Mouse (Mus musculus) myocyte (in vitro differentiated cells): ENCODE measurements around the gene Arhgef12. TPM values are rescaled to one million over a fixed set of nuclear protein-coding genes. Genes with fewer than 3 reads are reported as not detected.
"Not testable (repeated sequence)": the region's sequence is repeated elsewhere in the genome, so short reads cannot be mapped to it uniquely, and the experiment has no call there.

Experiments used
- H3K27me3 ChIP-seq: one replicate; pipeline ENCODE4 v1.6.1; 2011; ENCODE audit not compliant: control insufficient read depth, insufficient read depth, insufficient read length
- H3K36me3 ChIP-seq: one replicate; pipeline ENCODE4 v1.6.1; 2011; ENCODE audit not compliant: control insufficient read depth, insufficient read depth
- H3K4me2 ChIP-seq: one replicate; pipeline ENCODE4 v1.6.1; 2011; ENCODE audit warnings: low read depth, control low read depth
- H3K4me3 ChIP-seq: one replicate; pipeline ENCODE4 v1.5.1; 2011; ENCODE audit warnings: mild to moderate bottlenecking, control low read depth, moderate library complexity
- H3K79me2 ChIP-seq: one replicate; pipeline ENCODE4 v1.6.1; 2011; ENCODE audit not compliant: control insufficient read depth, insufficient read depth
- H3ac ChIP-seq: one replicate; pipeline ENCODE4 v1.6.1; 2011; ENCODE audit not compliant: control insufficient read depth, insufficient read length
- CEBPB ChIP-seq: IDR thresholded peaks from 2 replicates; pipeline ENCODE4 v1.6.1; 2011; ENCODE audit warnings: mild to moderate bottlenecking, moderate library complexity; ENCODE audit not compliant: poor library complexity, insufficient read depth, severe bottlenecking
- E2F4 ChIP-seq: IDR thresholded peaks from one replicate; pipeline ENCODE4 v1.6.1; 2011; ENCODE audit warnings: mild to moderate bottlenecking, control low read depth, moderate library complexity; ENCODE audit not compliant: insufficient read depth
- MAX ChIP-seq: IDR thresholded peaks from one replicate; pipeline ENCODE4 v1.6.1; 2011; ENCODE audit warnings: low read depth, mild to moderate bottlenecking, control low read depth
- MYOD1 ChIP-seq, 3 experiments: IDR thresholded peaks; one replicate each; pipeline ENCODE4 v1.6.1; 2011; ENCODE audit warnings: control low read depth in 2 of 3, low read depth in 2 of 3, mild to moderate bottlenecking in 2 of 3, moderate library complexity in 1 of 3; ENCODE audit not compliant: insufficient read length in 2 of 3, control insufficient read depth in 1 of 3
- MYOG ChIP-seq, 3 experiments: IDR thresholded peaks; one replicate each; pipeline ENCODE4 v1.6.1; 2011; ENCODE audit warnings: control low read depth in 2 of 3, low read depth in 2 of 3, mild to moderate bottlenecking in 2 of 3; ENCODE audit not compliant: insufficient read length in 2 of 3, control insufficient read depth in 1 of 3, insufficient read depth in 1 of 3
- POLR2A ChIP-seq: IDR thresholded peaks from one replicate; pipeline ENCODE4 v1.6.1; 2011; ENCODE audit warnings: low read depth, mild to moderate bottlenecking, control low read depth, moderate library complexity; ENCODE audit not compliant: insufficient read length
- POLR2AphosphoS2 ChIP-seq: IDR thresholded peaks from one replicate; pipeline ENCODE4 v1.6.1; 2011; ENCODE audit warnings: low read depth, control low read depth; ENCODE audit not compliant: insufficient read length
- REST ChIP-seq: IDR thresholded peaks from one replicate; pipeline ENCODE4 v1.6.1; 2011; ENCODE audit warnings: mild to moderate bottlenecking, control low read depth, moderate library complexity; ENCODE audit not compliant: insufficient read depth, insufficient read length
- SRF ChIP-seq: IDR thresholded peaks from one replicate; pipeline ENCODE4 v1.6.1; 2011; ENCODE audit warnings: low read depth; ENCODE audit not compliant: control insufficient read depth, insufficient read length
- TCF12 ChIP-seq: IDR thresholded peaks from one replicate; pipeline ENCODE4 v1.6.1; 2011; ENCODE audit warnings: mild to moderate bottlenecking, control low read depth; ENCODE audit not compliant: poor library complexity, insufficient read depth, severe bottlenecking
- TCF3 ChIP-seq: IDR thresholded peaks from one replicate; pipeline ENCODE4 v1.6.1; 2011; ENCODE audit warnings: low read depth, control low read depth; ENCODE audit not compliant: insufficient read length
- USF1 ChIP-seq: IDR thresholded peaks from one replicate; pipeline ENCODE4 v1.6.1; 2011; ENCODE audit warnings: low read depth, mild to moderate bottlenecking, control low read depth, moderate library complexity
- polyA plus RNA-seq: library from polyadenylated mRNA; unstranded; fragments of >200 nt; fragmentation: generic; extraction: Trizol; gene quantifications from one replicate; pipeline ENCODE4 v1.2.1, GENCODE M21; 2012; ENCODE audit warnings: missing spikeins

Arhgef12 gene
- polyA plus RNA-seq, 1 experiment, result 12.9 TPM

- no peak for TF ChIP-seq TCF12
- TF ChIP-seq MYOD1 (IDR thresholded peaks at IDR 0.05; ENCODE audit: control insufficient read depth in 1 of 3, insufficient read length in 2 of 3, low read depth in 2 of 3), result no peak
- no peak for TF ChIP-seq REST
- TF ChIP-seq USF1, result no peak
- no peak for TF ChIP-seq POLR2AphosphoS2
- no peak for TF ChIP-seq MYOG (IDR thresholded peaks at IDR 0.05; ENCODE audit: control insufficient read depth in 1 of 3, insufficient read depth in 1 of 3, insufficient read length in 2 of 3, low read depth in 2 of 3)
- TF ChIP-seq CEBPB, result no peak
- H3K36me3 ChIP-seq, result peaks cover 33% of the 10 kb centered on the region
- H3K4me2 ChIP-seq, result no peak overlapping the region
- no peak overlapping the region for H3ac ChIP-seq
- no peaks in the 10 kb centered on the region for H3K27me3 ChIP-seq
- H3K4me3 ChIP-seq, result no peak overlapping the region
- H3K79me2 ChIP-seq, result no peaks in the 10 kb centered on the region
Observed at GRCm38 (mm10) chr9:42987988-42988387, 119.1 kb downstream of the Arhgef12 start.

GRCm38 (mm10) chr9:42968894-42969521, 138.0 kb downstream of the Arhgef12 start:
- H3K4me3 ChIP-seq, result no peak overlapping the region
- TF ChIP-seq USF1 (no peak), E2F4 (no peak), REST (no peak), MYOG (IDR thresholded peaks at IDR 0.05; ENCODE audit: control insufficient read depth in 1 of 3, insufficient read depth in 1 of 3, insufficient read length in 2 of 3, low read depth in 2 of 3) (no peak), MAX (no peak), CEBPB (no peak), SRF (no peak), MYOD1 (IDR thresholded peaks at IDR 0.05; ENCODE audit: control insufficient read depth in 1 of 3, insufficient read length in 2 of 3, low read depth in 2 of 3) (no peak), TCF12 (no peak), POLR2AphosphoS2 (no peak), POLR2A (no peak), TCF3 (no peak)
- no peaks in the 10 kb centered on the region for H3K79me2 ChIP-seq
- H3ac ChIP-seq, result no peak overlapping the region
- H3K27me3 ChIP-seq, result no peaks in the 10 kb centered on the region
- no peak overlapping the region for H3K4me2 ChIP-seq
- H3K36me3 ChIP-seq, result peaks cover 18% of the 10 kb centered on the region

GRCm38 (mm10) chr9:42967731-42968130, 139.3 kb downstream of the Arhgef12 start:
- no peak for TF ChIP-seq SRF
- TF ChIP-seq POLR2AphosphoS2, result no peak
- no peak for TF ChIP-seq MYOG (IDR thresholded peaks at IDR 0.05; ENCODE audit: control insufficient read depth in 1 of 3, insufficient read depth in 1 of 3, insufficient read length in 2 of 3, low read depth in 2 of 3)
- TF ChIP-seq TCF12, result no peak
- H3K79me2 ChIP-seq, result no peaks in the 10 kb centered on the region
- H3K4me2 ChIP-seq, result no peak overlapping the region
- H3ac ChIP-seq, result no peak overlapping the region
- H3K4me3 ChIP-seq, result no peak overlapping the region
- peaks cover 18% of the 10 kb centered on the region for H3K36me3 ChIP-seq
- no peaks in the 10 kb centered on the region for H3K27me3 ChIP-seq

- H3K4me3 ChIP-seq, H3K27me3 ChIP-seq, H3K79me2 ChIP-seq, H3ac ChIP-seq, H3K4me2 ChIP-seq: not testable (repeated sequence)
- peaks cover 12% of the 10 kb centered on the region for H3K36me3 ChIP-seq
Observed at GRCm38 (mm10) chr9:42964809-42965208, 142.2 kb downstream of the Arhgef12 start.

GRCm38 (mm10) chr9:42964366-42964765, 142.7 kb downstream of the Arhgef12 start:
- no peak overlapping the region for H3K4me2 ChIP-seq
- TF ChIP-seq USF1, result no peak
- no peak for TF ChIP-seq MYOG (IDR thresholded peaks at IDR 0.05; ENCODE audit: control insufficient read depth in 1 of 3, insufficient read depth in 1 of 3, insufficient read length in 2 of 3, low read depth in 2 of 3)
- TF ChIP-seq MYOD1 (IDR thresholded peaks at IDR 0.05; ENCODE audit: control insufficient read depth in 1 of 3, insufficient read length in 2 of 3, low read depth in 2 of 3), result no peak
- TF ChIP-seq TCF12, result no peak
- no peak for TF ChIP-seq TCF3
- no peak for TF ChIP-seq SRF
- no peak for TF ChIP-seq CEBPB
- TF ChIP-seq E2F4, result no peak
- no peak for TF ChIP-seq MAX
- TF ChIP-seq REST, result no peak
- TF ChIP-seq POLR2A, result no peak
- TF ChIP-seq POLR2AphosphoS2, result no peak
- H3K4me3 ChIP-seq, result no peak overlapping the region
- H3ac ChIP-seq, result no peak overlapping the region
- peaks cover 12% of the 10 kb centered on the region for H3K36me3 ChIP-seq
- no peaks in the 10 kb centered on the region for H3K27me3 ChIP-seq
- no peaks in the 10 kb centered on the region for H3K79me2 ChIP-seq
